Mouse (Mus musculus) erythroblast, embryonic 14.5 days (primary cell): ENCODE results near the gene AW551984.

Experiments used
- GATA1 ChIP-seq: IDR thresholded peaks from 2 replicates; pipeline ENCODE4 v1.6.1; 2012; ENCODE audit warnings: low read length, inconsistent platforms, mixed read lengths
- TAL1 ChIP-seq: IDR thresholded peaks from 3 replicates; pipeline ENCODE4 v1.6.1; 2012; ENCODE audit warnings: low read length, inconsistent platforms, mixed read lengths

DNA sequence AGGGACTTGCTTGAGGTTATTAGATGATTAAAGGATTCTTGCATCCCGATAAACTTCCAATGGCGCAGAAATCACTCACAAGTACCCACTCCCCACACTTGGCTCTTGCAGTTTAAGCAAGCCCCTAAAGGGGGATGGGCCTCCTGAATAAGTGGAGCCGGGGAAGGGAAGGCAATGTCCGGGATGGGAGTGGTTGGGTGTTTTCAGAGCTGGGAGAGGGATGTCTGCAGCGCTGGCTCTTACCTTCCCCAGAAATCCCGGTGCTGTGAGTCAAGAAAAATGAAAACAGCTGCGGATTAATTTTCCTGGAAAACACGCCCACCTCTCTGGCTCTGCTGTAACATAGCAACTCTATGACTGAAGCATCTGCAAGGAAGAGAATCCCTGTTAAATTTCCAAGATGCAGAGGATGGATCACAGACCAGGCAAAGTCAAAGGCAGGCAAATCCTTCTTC lies at the start of gene AW551984:
- no peak for TF ChIP-seq GATA1
- TF ChIP-seq TAL1 = no peak
